Mouse (Mus musculus) forelimb bud, embryonic 11.5 days (tissue): Measurements from ENCODE around the gene Upf2.

Source experiments
- DNase-seq: peaks from one replicate; pipeline ENCODE4 v3.0.0-alpha.2; 2012; ENCODE audit warnings: low read depth, low spot score

Upf2 gene

GRCm38 (mm10) chr2:5950766-5951595 is at the start of gene Upf2:
TSS of gene Upf2 (plus strand) at chr2:5951469.
- peak; percentile 97 for DNase-seq

GRCm38 (mm10) chr2:5906092-5906491 is 45.2 kb upstream of the Upf2 start:
- no peak for DNase-seq

- DNase-seq, result peak; percentile 61
Observed at GRCm38 (mm10) chr2:5906625-5907024, 44.6 kb upstream of the Upf2 start.

- no peak for DNase-seq
Observed at GRCm38 (mm10) chr2:5911282-5911965, 39.8 kb upstream of the Upf2 start.

DNA sequence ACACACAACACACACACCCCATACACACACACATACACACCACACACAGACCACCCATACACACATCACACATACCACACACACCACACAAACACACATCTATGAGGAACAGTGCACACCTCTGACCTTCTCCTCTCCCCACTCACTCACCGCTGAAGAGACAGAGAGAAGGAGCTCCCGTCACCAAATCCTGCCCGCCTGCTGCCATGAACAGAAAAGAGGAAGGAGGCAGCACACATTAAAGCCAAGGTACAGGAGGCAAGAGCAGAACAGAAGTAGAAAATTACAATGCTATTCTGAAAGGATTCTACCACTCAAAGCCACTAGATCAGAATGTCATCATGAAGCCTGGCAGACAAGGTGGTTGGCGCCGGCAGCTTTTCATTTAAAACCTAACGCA is 28.4 kb upstream of the Upf2 start:
- no peak for DNase-seq

DNA sequence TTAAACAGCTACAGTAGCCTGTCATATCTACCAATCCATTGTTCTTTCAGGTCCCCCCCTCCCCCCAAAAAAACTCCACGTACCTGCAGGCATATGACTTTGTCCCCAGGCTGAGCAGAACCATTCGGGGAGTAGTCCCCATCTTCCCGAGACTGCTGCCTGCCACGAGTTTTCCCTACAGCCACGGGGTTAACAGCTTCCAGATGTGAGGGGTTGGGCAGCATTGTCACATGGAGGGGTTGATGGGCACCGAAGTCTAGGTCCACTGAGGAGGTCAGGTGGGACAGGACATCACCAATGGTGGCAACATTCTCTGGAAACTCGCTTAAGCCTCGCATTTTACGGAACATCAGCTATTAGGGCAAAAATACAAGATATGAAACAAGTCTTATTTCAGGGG is 27.5 kb upstream of the Upf2 start:
- DNase-seq, result peak; percentile 39

DNA sequence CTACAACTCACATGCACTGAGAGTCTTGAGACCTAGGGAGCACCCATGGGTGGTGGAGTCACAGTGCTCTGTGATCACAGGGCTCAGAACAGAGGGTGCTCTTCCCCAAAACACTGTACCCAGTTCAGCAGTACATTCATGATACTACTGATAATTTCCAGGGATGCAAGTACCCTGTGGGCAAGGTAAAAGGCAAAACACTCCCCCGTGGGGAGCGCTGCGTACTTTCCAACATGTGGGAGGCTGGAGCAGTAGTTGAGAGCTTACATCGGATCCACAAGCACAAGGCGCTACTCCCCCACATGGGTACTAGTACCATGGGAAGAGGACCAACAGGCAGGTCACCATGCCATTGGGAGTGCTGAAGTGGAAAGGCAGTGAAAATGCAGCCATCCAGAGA is 23.8 kb upstream of the Upf2 start:
- no peak for DNase-seq

GRCm38 (mm10) chr2:5929793-5930192 is 21.5 kb upstream of the Upf2 start:
- DNase-seq, result no peak

DNA sequence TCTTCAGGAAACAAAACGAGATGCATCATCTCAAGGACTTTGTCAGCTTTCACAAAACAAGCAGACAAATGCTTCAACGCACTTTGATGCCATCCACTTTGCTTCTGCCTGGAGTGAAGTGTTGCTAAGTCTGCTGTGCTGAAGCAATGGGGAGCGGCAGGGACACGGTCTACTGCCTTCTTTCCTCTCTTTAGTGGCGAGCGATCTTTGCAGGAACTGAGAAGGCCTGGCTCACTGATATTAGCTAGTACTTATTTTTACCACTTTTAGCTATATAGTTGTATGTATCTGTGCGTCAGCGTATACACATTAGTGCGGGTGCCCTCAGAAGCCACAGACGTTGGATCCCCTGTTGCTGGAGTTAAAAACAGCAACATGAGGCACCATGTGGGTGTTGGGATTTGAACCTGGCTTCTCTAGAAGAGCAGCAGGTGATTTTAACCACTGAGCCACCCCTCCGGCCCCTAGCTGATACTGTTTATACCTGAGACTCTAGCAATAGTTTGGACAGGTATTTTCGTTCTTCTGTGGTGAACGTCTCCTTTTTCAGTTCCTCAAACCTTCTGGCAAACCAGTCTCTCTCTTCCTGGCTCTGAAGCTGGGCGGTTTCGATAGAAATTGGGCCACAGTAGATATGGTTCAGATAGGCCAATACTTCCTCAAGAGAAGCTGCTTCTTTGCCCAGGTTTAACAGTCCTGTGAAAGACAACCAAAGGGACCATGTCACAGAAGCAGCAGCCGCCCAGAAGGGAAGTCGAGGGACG is 20.8 kb upstream of the Upf2 start:
- no peak for DNase-seq

GRCm38 (mm10) chr2:5931938-5932337 is 19.3 kb upstream of the Upf2 start:
- no peak for DNase-seq

- DNase-seq, result no peak
Observed at GRCm38 (mm10) chr2:5934936-5935335, 16.3 kb upstream of the Upf2 start.

DNA sequence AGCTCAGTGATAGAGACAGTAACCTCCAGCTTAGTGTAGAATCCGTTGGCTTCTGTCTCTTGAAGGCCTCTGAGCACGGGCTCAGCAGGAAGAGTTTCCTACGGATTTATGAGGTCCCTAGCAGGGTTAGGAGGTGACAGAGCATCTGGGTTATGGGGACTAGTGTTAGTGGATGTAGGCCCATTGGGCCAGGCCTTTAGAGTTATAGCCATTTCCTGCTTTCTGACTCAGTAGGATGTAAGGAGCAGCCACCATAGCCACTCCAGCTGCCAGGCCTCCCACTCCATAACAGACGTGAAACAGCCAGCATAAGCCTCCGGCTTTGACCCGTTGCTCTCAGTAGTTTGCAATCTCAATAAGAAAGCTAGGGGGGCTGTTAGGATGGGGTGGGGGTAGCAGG is 15.2 kb upstream of the Upf2 start:
- DNase-seq, result no peak

DNA sequence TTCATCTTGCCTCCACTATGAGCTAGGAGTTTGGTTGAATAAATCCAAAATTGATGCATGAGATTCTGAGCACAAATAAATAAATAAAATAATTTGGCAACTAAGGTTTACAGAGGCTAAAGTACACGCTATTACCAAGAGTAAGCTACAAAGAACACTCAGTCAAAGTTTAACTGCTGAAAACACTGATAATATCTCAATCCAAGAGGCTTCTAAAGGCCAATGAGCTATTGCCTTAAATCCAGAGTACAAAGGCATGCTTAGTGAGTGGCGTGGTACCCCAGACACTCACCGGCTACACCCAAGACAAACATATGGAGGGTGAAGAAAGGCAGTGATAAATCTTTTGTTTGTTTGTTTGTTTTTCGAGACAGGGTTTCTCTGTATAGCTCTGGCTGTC is 14.7 kb upstream of the Upf2 start:
- DNase-seq, result no peak

DNA sequence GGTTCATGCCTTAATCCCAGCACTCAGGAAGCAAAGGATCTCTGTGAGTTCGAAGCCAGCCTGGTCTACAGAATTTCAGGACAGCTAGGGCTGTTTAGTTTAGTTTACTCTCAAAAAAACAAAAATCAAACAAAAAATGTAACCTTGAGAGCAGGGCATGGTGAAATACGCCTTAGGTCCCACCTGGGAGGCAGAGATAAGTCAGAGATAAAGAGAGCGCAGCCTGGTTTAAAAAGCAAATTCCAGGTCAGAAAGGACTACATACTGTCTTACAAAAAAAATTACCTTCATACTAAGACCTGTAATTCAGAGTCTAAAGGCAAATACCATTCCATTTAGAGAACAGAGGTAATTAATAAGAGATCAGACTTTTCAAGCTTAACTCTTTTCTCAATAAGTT is 11.9 kb upstream of the Upf2 start:
- DNase-seq, result no peak

DNA sequence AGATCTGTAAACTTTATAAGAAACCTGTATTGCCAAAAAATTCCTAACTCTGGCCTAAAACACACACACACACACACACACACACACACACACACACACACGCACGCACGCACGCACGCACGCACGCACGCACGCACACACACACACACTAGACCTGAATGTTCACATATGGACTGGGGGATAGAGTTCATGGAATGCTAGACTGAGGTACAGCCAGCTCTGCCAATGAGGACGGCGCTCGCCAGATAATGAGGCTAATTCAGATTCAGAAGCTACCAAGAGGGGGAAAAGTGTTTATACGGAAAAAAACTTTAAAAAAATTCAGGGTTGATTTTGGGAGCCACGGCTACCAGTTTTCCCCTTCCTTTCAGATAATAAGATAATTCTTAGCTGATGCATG is 11.4 kb upstream of the Upf2 start:
- no peak for DNase-seq

GRCm38 (mm10) chr2:5940936-5941335 is 10.3 kb upstream of the Upf2 start:
- DNase-seq, result no peak

DNA sequence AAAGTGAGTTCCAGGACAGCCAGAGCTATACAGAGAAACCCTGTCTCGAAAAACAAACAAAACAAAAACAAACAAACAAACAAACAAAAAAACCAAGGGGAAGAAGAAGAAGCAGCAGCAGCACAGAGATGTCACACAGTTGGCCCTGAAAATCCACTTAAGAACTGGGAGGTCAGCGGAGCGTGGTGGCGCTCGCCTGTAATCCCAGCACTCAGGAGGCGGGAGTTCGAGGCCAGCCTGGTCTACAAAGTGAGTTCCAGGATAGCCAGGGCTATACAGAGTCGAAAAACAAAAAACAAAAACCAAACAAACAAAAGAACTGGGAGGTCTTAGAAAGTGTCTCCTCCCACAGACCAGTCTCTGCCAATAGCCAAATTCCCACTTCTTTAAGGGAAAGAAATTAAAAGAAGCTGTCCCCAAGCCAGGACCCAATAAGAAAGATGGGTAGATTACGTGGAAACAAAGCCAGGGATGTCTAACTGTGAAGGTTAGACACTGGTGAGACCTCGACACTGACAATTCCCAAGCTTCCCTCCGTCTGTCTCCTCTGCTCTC is 9.3 kb upstream of the Upf2 start:
- no peak for DNase-seq

DNA sequence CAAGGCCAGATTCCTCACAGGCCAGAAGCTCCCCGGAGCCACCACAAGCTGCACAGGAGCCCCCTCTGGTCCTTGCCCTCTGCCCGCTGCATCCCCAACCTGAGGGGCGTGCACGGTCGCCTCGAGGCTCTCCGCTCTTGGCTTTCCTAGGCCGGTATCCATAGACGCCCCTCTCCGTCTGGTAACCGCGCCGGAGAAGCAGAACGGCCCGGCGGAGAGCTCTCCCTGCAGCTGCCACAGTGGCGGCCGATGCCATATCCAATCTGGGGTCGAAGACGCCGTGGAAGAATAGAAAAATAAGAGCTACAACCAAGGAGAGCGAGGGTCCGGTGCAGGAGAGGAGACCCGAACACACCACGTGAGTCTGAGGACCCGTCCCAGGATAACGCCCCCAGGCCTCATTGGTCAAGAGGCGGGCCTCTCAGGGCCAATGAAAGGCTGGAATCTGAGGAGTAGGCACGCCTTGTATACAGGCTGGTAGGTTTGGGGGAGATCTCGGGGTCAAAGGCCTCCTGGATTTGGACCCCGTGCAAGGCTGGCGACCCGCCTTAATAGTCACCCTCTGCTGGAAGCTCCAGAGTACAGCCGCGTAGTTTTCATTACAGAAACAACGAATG is 8.7 kb upstream of the Upf2 start, which contains the start of gene Dhtkd1:
Gene Dhtkd1, minus strand, starts transcription at position 377 of the 617 bp plus-strand sequence.
- DNase-seq, result peak; percentile 75

DNA sequence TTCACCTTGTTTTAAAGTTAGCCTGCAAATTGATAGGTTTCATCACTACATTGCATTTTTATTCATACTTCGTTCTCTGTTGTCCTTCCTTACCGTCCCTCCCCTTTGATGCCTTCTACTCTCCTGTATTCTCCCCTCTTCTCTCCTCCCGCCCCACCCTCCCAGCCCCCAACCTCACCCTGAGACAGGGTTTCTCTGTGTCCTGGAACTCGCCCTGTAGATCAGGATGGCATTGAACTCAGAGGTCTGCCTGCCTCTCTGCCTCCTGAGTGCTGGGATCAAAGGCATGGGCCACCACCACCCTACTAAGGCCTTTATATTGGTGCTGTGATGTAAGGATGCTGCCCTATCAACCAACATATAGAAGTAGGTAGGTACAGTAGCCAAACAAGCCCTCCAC is 8.2 kb upstream of the Upf2 start:
- no peak for DNase-seq

GRCm38 (mm10) chr2:5945629-5946028 is 5.6 kb upstream of the Upf2 start:
- DNase-seq, result no peak

DNA sequence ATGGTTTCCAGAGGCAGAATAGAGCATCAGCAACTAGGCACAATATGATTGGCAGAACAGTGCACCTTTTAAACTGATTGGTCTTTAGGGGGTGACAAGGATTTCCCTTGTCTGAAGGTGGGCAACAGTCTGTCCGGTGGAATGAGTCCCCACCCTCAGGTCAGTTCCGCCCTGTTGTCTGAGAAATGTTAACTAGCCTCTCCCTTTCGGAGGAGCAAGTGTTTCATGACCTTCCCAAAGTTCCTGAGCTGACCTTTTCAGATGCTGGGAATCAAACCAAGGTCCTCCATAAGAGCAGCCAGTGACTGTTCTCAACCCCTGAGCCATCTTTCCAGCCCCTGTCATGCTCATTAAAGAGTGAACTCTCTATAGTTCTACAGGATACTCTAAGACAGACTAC is 4.4 kb upstream of the Upf2 start:
- no peak for DNase-seq

- DNase-seq, result no peak
Observed at GRCm38 (mm10) chr2:5948964-5949363, 2.3 kb upstream of the Upf2 start.
